In genomic region chr5:30797482-30797881, GRCm38 (mm10) we compare ENCODE assay signal across 11 mouse cellular contexts. TPM values are rescaled to one million over a fixed set of nuclear protein-coding genes. Genes with fewer than 3 reads are reported as not detected.
DNase-seq lines count a peak whose midpoint lies in the region; ATAC-seq lines count a peak whose summit lies in the region.
"Had no signal": no experiment of that assay in that cellular context is flagged by ENCODE, and none has a peak within 500 bp of the region (broad histone marks: within the 10 kb centered on the region; RNA-seq: fewer than 3 reads in every experiment).

No protein-coding gene starts in this region.

- no peak overlapping the region for H3K4me2 ChIP-seq in intestine, embryonic 16.5 days (ENCODE audit: low read depth, low read length)
- H3K4me2 ChIP-seq in intestine, embryonic 15.5 days (replicated peaks): no peak overlapping the region
- H3K4me2 ChIP-seq in hindbrain, embryonic 16.5 days (ENCODE audit: low read length): no peak overlapping the region
- H3K4me2 ChIP-seq: neural tube, embryonic 13.5 days had no signal

- no peaks in the 10 kb centered on the region for H3K4me1 ChIP-seq in intestine, embryonic 16.5 days (ENCODE audit: control insufficient read depth, insufficient read depth, low read length)
- H3K4me1 ChIP-seq in intestine, embryonic 15.5 days (replicated peaks): no peaks in the 10 kb centered on the region
- H3K4me1 ChIP-seq in embryonic facial prominence, embryonic 10.5 days: peaks cover 22% of the 10 kb centered on the region
- H3K4me1 ChIP-seq in hindbrain, embryonic 16.5 days (ENCODE audit: control insufficient read depth, insufficient read depth, low read depth, low read length): no peaks in the 10 kb centered on the region
- H3K4me1 ChIP-seq: neural tube, embryonic 13.5 days had no signal

- no peak overlapping the region for H3K9ac ChIP-seq in intestine, embryonic 16.5 days (ENCODE audit: low read depth, low read length)
- no peak overlapping the region for H3K9ac ChIP-seq in intestine, embryonic 15.5 days
- H3K9ac ChIP-seq in hindbrain, embryonic 16.5 days (ENCODE audit: low read depth, low read length): no peak overlapping the region
- H3K9ac ChIP-seq: neural tube, embryonic 13.5 days had no signal

- WGBS in intestine, embryonic 16.5 days: 62% methylated on average over 7 of the region's 7 CpGs
- WGBS in intestine, embryonic 15.5 days: 68% methylated on average over 7 of the region's 7 CpGs
- WGBS in embryonic facial prominence, embryonic 10.5 days: 66% methylated on average over 7 of the region's 7 CpGs
- WGBS in hindbrain, embryonic 16.5 days: 59% methylated on average over 7 of the region's 7 CpGs

- ATAC-seq in intestine, embryonic 16.5 days: peak; percentile 60
- ATAC-seq in intestine, embryonic 15.5 days: no peak
- 0 out of 2 replicates have a peak, but pooled peaks have one; percentile 21 for ATAC-seq in hindbrain, embryonic 16.5 days
- ATAC-seq: intestine, postnatal 0 days had no signal

- H3K27me3 ChIP-seq in intestine, embryonic 16.5 days (replicated peaks; ENCODE audit: control insufficient read depth, insufficient read depth, low read length): no peaks in the 10 kb centered on the region
- no peaks in the 10 kb centered on the region for H3K27me3 ChIP-seq in intestine, embryonic 15.5 days (replicated peaks)
- peaks cover 7% of the 10 kb centered on the region; the same call in 1 of the 2 replicates for H3K27me3 ChIP-seq in embryonic facial prominence, embryonic 10.5 days (replicated peaks; ENCODE audit: low read depth, poor library complexity, severe bottlenecking)
- H3K27me3 ChIP-seq in hindbrain, embryonic 16.5 days (replicated peaks; ENCODE audit: control insufficient read depth, insufficient read depth, low read length): no peaks in the 10 kb centered on the region
- H3K27me3 ChIP-seq: neural tube, embryonic 13.5 days had no signal

- H3K36me3 ChIP-seq in intestine, embryonic 16.5 days (ENCODE audit: control insufficient read depth, insufficient read depth, low read length): no peaks in the 10 kb centered on the region
- no peaks in the 10 kb centered on the region for H3K36me3 ChIP-seq in intestine, embryonic 15.5 days
- peaks cover 55% of the 10 kb centered on the region for H3K36me3 ChIP-seq in embryonic facial prominence, embryonic 10.5 days (replicated peaks)
- peaks cover 15% of the 10 kb centered on the region for H3K36me3 ChIP-seq in hindbrain, embryonic 16.5 days (ENCODE audit: control insufficient read depth, insufficient read depth, low read length)

- H3K4me3 ChIP-seq in intestine, embryonic 16.5 days (ENCODE audit: low read length): no peak overlapping the region
- H3K4me3 ChIP-seq in intestine, embryonic 15.5 days (replicated peaks): no peak overlapping the region
- H3K4me3 ChIP-seq in embryonic facial prominence, embryonic 10.5 days: no peak overlapping the region
- no peak overlapping the region for H3K4me3 ChIP-seq in hindbrain, embryonic 16.5 days (ENCODE audit: low read length)
- H3K4me3 ChIP-seq: neural tube, embryonic 13.5 days had no signal

- no peak overlapping the region for H3K27ac ChIP-seq in intestine, embryonic 16.5 days (ENCODE audit: low read length)
- H3K27ac ChIP-seq in intestine, embryonic 15.5 days: no peak overlapping the region
- 0 out of 2 replicates have a peak overlapping the region, but pooled peaks have one; percentile 32 for H3K27ac ChIP-seq in embryonic facial prominence, embryonic 10.5 days (replicated peaks)
- H3K27ac ChIP-seq in hindbrain, embryonic 16.5 days (ENCODE audit: low read depth, low read length): no peak overlapping the region
- H3K27ac ChIP-seq: neural tube, embryonic 13.5 days had no signal

- H3K9me3 ChIP-seq in intestine, embryonic 16.5 days (ENCODE audit: control insufficient read depth, low read length): no peaks in the 10 kb centered on the region
- H3K9me3 ChIP-seq in intestine, embryonic 15.5 days: no peaks in the 10 kb centered on the region
- H3K9me3 ChIP-seq in embryonic facial prominence, embryonic 10.5 days: no peaks in the 10 kb centered on the region
- H3K9me3 ChIP-seq in hindbrain, embryonic 16.5 days (ENCODE audit: control insufficient read depth, low read length): no peaks in the 10 kb centered on the region
- H3K9me3 ChIP-seq: neural tube, embryonic 13.5 days had no signal

- peak; percentile 21 for DNase-seq in embryonic facial prominence, embryonic 10.5 days (ENCODE audit: low spot score)
- peak; percentile 50 to 82 for DNase-seq in spleen, postnatal 10 days (ENCODE audit: low spot score in 2 of 2)
- DNase-seq in left cerebral cortex, adult 11 months (ENCODE audit: low spot score): no peak
- DNase-seq in yolk sac, embryonic 10.5 days (ENCODE audit: low spot score): no peak
- no peak for DNase-seq in ovary, postnatal 36 days (ENCODE audit: low spot score)
- DNase-seq: gastrocnemius, postnatal 25 days had no signal

RNA-seq across cellular contexts. Expression of gene Mapre3, which starts 17.0 kb away (rescaled TPM):
- 14.0 and 15.4 TPM in 2 replicates for polyA plus RNA-seq in intestine, embryonic 16.5 days (2015; fragmentation: Nextera tagmentation; extraction: Ambion mirVana)
- polyA plus RNA-seq in intestine, embryonic 15.5 days (2015; fragmentation: Nextera tagmentation; extraction: Ambion mirVana): 17.4 and 17.5 TPM in 2 replicates
- polyA plus RNA-seq in embryonic facial prominence, embryonic 10.5 days (2016; fragmentation: Nextera tagmentation; extraction: Ambion mirVana): 15.2 and 15.5 TPM in 2 replicates
- polyA plus RNA-seq in hindbrain, embryonic 16.5 days (2015; fragmentation: Nextera tagmentation; extraction: Ambion mirVana): 151 and 153 TPM in 2 replicates

Comparison
In these comparisons a context has a peak if more than half of its experiments do, and no peak if none do; other contexts are left out.
1. DNase-seq: peak in embryonic facial prominence, embryonic 10.5 days (single experiment) and spleen, postnatal 10 days (2 of 2); none in left cerebral cortex, adult 11 months (single experiment), yolk sac, embryonic 10.5 days (single experiment) and ovary, postnatal 36 days (single experiment).